Mouse (Mus musculus): ENCODE results near the gene Rnaseh2c.

Rnaseh2c gene

GRCm38 (mm10) chr19:5629907-5630306 lies 28.2 kb downstream of the Rnaseh2c start:
- DNase-seq (ENCODE audit: extremely low read depth, low read depth, low spot score) = no peak

GRCm38 (mm10) chr19:5632120-5632519 lies 30.4 kb downstream of the Rnaseh2c start:
- no peak for DNase-seq (ENCODE audit: extremely low read depth, low read depth, low spot score)

GRCm38 (mm10) chr19:5636036-5636570 lies 34.4 kb downstream of the Rnaseh2c start:
- DNase-seq (ENCODE audit: extremely low read depth, low read depth, low spot score) = no peak

GRCm38 (mm10) chr19:5636571-5637041 lies 34.9 kb downstream of the Rnaseh2c start:
- no peak for DNase-seq (ENCODE audit: extremely low read depth, low read depth, low spot score)

- no peak for DNase-seq (ENCODE audit: extremely low read depth, low read depth, low spot score)
Measured at GRCm38 (mm10) chr19:5637069-5638047, 35.7 kb downstream of the Rnaseh2c start, which contains the start of gene Rela. Gene Rela (plus strand): TSS chr19:5637483.

- DNase-seq (ENCODE audit: extremely low read depth, low read depth, low spot score) = no peak
Measured at GRCm38 (mm10) chr19:5638416-5639005, 36.8 kb downstream of the Rnaseh2c start.

- DNase-seq (ENCODE audit: extremely low read depth, low read depth, low spot score) = no peak
Measured at GRCm38 (mm10) chr19:5640339-5640738, 38.7 kb downstream of the Rnaseh2c start.

GRCm38 (mm10) chr19:5641021-5641420 lies 39.3 kb downstream of the Rnaseh2c start:
- no peak for DNase-seq (ENCODE audit: extremely low read depth, low read depth, low spot score)

GRCm38 (mm10) chr19:5641641-5642040 lies 40.0 kb downstream of the Rnaseh2c start:
- DNase-seq (ENCODE audit: extremely low read depth, low read depth, low spot score) = no peak

GRCm38 (mm10) chr19:5645280-5645679 lies 43.6 kb downstream of the Rnaseh2c start:
- DNase-seq (ENCODE audit: extremely low read depth, low read depth, low spot score) = no peak

GRCm38 (mm10) chr19:5646731-5647330 lies 45.2 kb downstream of the Rnaseh2c start:
- no peak for DNase-seq (ENCODE audit: extremely low read depth, low read depth, low spot score)

GRCm38 (mm10) chr19:5647791-5648190 lies 46.1 kb downstream of the Rnaseh2c start:
- no peak for DNase-seq (ENCODE audit: extremely low read depth, low read depth, low spot score)

- DNase-seq (ENCODE audit: extremely low read depth, low read depth, low spot score) = no peak
Measured at GRCm38 (mm10) chr19:5648401-5649297, 47.0 kb downstream of the Rnaseh2c start.

- DNase-seq (ENCODE audit: extremely low read depth, low read depth, low spot score) = no peak
Measured at GRCm38 (mm10) chr19:5649298-5649741, 47.6 kb downstream of the Rnaseh2c start.

GRCm38 (mm10) chr19:5651502-5652274 lies 50.0 kb downstream of the Rnaseh2c start:
- DNase-seq (ENCODE audit: extremely low read depth, low read depth, low spot score) = no peak

- no peak for DNase-seq (ENCODE audit: extremely low read depth, low read depth, low spot score)
Measured at GRCm38 (mm10) chr19:5652570-5652969, 50.9 kb downstream of the Rnaseh2c start.

GRCm38 (mm10) chr19:5653969-5654719 lies 52.5 kb downstream of the Rnaseh2c start:
- no peak for DNase-seq (ENCODE audit: extremely low read depth, low read depth, low spot score)

- no peak for DNase-seq (ENCODE audit: extremely low read depth, low read depth, low spot score)
Measured at GRCm38 (mm10) chr19:5654720-5655298, 53.1 kb downstream of the Rnaseh2c start.
